Mouse (Mus musculus): ENCODE results near the gene Gm7324.
"Not testable (repeated sequence)": the region's sequence is repeated elsewhere in the genome, so short reads cannot be mapped to it uniquely, and the experiment has no call there.

Gm7324 gene

DNA sequence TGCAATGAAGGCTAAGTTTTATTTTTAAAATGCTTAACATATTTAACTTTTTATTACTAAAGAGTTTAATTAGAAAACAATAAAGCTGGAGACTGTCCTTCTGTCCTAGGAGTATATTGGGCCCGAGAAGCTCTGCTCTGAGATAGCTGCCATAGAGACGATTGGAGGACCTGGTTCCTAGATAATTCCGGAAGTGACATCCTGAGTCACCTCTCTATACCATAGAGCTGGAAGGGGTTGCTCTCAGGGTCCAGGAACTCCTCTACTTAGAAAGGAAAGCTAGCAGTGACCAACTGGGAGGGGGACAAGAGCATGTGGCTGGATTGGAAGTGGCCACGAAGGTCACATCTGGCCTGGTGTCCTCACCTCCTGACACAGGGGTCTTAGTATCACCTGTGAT lies at the start of gene Gm7324:
Gene Gm7324 (plus strand): TSS at position 208 of the 400 bp plus-strand sequence.
- not testable (repeated sequence) for DNase-seq (ENCODE audit: low spot score in 2 of 2)

DNA sequence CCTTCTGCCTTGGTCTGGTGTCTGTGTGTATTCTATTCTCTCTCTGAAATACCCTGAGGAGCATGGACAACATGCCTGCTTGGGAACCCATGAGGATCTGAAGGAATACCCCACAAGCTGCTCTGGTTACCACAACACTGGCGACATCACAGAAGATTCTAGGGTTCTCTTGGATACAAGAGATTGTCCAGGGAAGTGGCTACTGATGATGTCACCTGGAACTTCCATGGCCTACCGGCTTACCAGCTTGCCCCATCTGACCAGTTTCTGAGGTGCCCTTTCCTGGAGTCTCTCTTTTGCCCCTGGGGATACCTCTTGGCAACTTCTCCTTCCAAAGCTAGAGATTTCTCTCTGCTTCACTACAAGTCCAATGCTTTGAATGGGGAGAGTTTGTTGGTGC lies 20.5 kb upstream of the Gm7324 start, which contains the start of gene Gm8165:
Gene Gm8165 (minus strand): TSS at position 101 of the 400 bp plus-strand sequence.
- DNase-seq (ENCODE audit: low spot score in 2 of 2), result not testable (repeated sequence)

DNA sequence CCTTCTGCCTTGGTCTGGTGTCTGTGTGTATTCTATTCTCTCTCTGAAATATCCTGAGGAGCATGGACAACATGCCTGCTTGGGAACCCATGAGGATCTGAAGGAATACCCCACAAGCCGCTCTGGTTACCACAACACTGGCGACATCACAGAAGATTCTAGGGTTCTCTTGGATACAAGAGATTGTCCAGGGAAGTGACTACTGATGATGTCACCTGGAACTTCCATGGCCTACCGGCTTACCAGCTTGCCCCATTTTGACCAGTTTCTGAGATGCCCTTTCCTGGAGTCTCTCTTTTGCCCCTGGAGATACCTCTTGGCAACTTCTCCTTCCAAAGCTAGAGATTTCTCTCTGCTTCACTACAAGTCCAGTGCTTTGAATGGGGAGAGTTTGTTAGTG lies 29.8 kb downstream of the Gm7324 start, which contains the start of gene Gm16506:
Gene Gm16506 (minus strand): TSS at position 101 of the 400 bp plus-strand sequence.
- DNase-seq (ENCODE audit: low spot score in 2 of 2), result not testable (repeated sequence)

DNA sequence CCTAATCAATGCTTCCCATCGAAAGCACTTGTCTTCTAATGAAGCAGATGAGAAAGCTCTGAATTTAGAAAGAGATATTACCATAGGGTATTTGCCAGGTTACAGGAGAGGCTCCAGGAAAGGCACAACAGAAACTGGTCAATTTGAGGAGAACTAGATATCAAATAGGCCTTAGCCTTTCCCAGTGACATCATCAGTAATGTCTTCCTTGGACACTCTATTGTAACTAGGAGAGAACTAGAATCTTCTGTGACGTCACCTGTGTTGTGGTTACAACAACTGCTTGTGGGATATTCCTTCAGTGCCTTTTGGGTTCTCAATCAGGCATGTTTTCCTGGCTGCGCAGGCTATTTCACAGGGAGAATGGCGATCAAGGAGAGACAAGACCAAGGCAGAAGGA lies 49.9 kb downstream of the Gm7324 start, which contains the start of gene Gm6526:
Gene Gm6526 (plus strand): TSS at position 301 of the 400 bp plus-strand sequence.
- not testable (repeated sequence) for DNase-seq (ENCODE audit: low spot score in 2 of 2)

Data from left cerebral cortex, adult 9 months (tissue).